Mouse (Mus musculus): ENCODE results near the gene Coa3. TPM values are rescaled to one million over a fixed set of nuclear protein-coding genes. Genes with fewer than 3 reads are reported as not detected.

The Coa3 gene
- total RNA-seq, 1 experiment from 2014 or later = 43.1 TPM

DNA sequence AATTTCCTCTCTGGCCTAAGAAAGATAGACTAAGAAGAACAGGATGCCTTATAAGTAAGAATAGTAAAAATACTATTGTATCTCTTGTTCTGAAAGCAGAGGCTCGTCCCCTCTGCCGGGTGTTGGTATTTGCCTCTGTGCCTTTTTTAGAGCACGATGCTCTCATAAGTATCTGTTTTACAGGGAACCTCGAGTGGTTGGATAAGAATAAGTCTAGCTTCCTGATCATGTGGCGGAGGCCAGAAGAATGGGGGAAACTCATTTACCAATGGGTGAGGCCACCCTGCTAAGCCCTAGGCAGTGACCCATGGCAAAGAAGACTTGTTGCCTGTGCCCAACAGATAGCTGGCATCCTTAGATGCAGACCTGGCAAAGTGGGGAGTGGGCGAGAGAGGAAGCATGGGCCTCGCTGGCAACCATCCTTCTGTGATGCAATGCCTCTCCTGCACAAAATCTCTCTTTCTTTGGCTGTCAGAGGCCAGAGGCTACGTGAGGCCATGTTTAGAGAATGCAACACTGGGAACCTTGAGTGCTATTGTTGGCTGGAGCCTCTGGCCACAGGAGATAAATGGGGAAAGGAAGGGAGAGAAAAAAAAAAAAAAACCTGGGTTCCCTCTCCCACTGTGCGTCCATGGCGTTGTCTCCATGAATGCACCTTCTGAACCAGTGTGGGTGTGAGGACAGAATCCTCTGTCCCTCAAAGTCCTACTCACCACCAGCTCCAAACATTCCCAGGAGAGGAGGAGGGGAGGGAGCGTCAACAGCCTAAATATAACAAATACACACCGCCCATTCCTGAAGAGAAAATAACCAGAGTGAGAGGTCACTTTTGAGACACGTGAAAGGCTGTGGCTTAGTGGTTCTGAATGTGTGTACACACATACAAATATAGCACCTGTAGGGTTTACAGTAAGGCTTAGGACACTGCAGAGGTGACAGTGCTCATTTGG is 22.8 kb downstream of the Coa3 start:
- ATAC-seq (replicated peaks; ENCODE audit: low read depth, poor library complexity, severe bottlenecking) = no peak

- peak; percentile 97 for ATAC-seq (replicated peaks; ENCODE audit: low read depth, poor library complexity, severe bottlenecking)
Observed at GRCm38 (mm10) chr11:101253613-101254389, 25.1 kb downstream of the Coa3 start, which contains the start of gene Vps25. TSS of gene Vps25 (plus strand) at chr11:101253707.

GRCm38 (mm10) chr11:101252941-101253340 is 26.0 kb downstream of the Coa3 start:
- ATAC-seq (replicated peaks; ENCODE audit: low read depth, poor library complexity, severe bottlenecking) = no peak

- no peak for ATAC-seq (replicated peaks; ENCODE audit: low read depth, poor library complexity, severe bottlenecking)
Observed at GRCm38 (mm10) chr11:101251031-101251430, 27.9 kb downstream of the Coa3 start.

- ATAC-seq (replicated peaks; ENCODE audit: low read depth, poor library complexity, severe bottlenecking) = peak; percentile 59
Observed at GRCm38 (mm10) chr11:101248258-101248994, 30.5 kb downstream of the Coa3 start.

DNA sequence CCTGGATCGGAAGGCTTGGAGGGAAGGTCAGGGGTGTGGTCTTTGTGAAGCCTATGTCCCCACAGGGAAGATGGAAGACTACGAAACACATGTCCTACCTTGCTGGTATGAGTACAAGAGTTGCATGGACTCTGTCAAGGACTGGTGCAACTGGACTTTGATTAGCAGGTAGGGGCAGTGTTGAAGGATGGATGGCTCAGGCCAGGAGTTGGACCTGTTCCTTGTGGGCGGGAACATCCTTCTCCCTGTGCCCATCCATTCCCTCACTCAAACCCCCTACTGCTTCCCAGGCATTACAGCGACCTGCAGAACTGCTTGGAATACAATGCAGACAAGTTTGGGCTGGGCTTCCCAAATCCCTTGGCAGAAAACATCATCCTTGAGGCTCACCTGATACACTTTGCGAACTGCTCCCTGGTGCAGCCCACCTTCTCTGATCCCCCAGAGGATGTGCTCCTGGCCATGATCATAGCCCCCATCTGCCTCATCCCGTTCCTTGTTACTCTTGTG is 31.3 kb downstream of the Coa3 start:
- ATAC-seq (replicated peaks; ENCODE audit: low read depth, poor library complexity, severe bottlenecking) = no peak

GRCm38 (mm10) chr11:101246702-101247012 is 32.3 kb downstream of the Coa3 start:
- peak; percentile 34 for ATAC-seq (replicated peaks; ENCODE audit: low read depth, poor library complexity, severe bottlenecking)

DNA sequence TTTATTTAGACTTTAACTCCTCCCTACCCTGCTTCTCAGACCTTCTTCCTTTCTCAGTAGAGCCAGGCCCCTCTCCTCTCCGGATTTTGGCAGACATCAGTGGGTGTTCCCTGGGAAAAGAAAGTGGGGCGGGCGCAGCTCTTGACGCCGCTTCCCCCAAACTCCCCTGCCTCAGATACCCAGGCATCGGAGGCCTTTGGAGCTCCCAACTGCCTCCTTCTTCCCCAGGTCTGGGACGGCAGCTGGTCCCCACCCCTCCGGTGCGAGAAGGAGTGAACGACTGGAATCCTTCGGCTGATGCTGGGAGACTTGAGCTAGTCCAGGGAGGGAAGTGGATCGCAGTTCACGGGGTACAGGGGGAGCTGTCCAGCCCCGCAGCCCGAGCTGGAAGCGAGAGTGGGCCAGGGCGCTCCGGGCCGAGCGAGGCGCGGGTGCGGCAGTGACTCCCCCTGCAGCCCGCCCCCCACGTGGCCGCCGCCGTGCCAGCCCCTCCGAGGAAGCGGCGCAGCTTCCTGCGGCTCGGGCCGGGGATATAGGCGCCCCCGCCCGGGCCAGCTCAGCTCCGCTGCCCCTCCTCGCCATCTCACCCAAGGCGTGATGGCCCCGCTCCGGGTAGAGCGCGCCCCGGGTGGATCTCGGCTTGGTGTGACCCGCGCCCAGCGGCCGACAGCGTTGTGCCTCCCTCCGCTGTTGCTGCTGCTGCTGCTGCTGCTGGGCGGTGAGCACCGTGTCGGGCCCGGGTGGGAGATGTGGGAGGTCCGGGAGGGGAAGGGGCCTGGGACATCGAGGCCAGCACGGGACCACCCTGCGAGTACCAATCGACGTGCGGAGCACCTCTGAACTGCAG is 32.8 kb downstream of the Coa3 start, which contains the start of gene Ramp2:
Gene Ramp2 (plus strand): TSS at position 174 of the 847 bp plus-strand sequence.
- ATAC-seq (replicated peaks; ENCODE audit: low read depth, poor library complexity, severe bottlenecking) = peak; percentile 37; the same call in 1 of the 2 replicates

GRCm38 (mm10) chr11:101245071-101245470 is 33.8 kb downstream of the Coa3 start:
- ATAC-seq (replicated peaks; ENCODE audit: low read depth, poor library complexity, severe bottlenecking) = no peak

- ATAC-seq (replicated peaks; ENCODE audit: low read depth, poor library complexity, severe bottlenecking) = no peak
Observed at GRCm38 (mm10) chr11:101238071-101238647, 40.8 kb downstream of the Coa3 start.

GRCm38 (mm10) chr11:101236782-101237181 is 42.1 kb downstream of the Coa3 start:
- no peak for ATAC-seq (replicated peaks; ENCODE audit: low read depth, poor library complexity, severe bottlenecking)

GRCm38 (mm10) chr11:101235429-101235828 is 43.5 kb downstream of the Coa3 start:
- no peak for ATAC-seq (replicated peaks; ENCODE audit: low read depth, poor library complexity, severe bottlenecking)

GRCm38 (mm10) chr11:101234124-101234523 is 44.8 kb downstream of the Coa3 start:
- no peak for ATAC-seq (replicated peaks; ENCODE audit: low read depth, poor library complexity, severe bottlenecking)

- no peak for ATAC-seq (replicated peaks; ENCODE audit: low read depth, poor library complexity, severe bottlenecking)
Observed at GRCm38 (mm10) chr11:101233240-101233639, 45.7 kb downstream of the Coa3 start.

- peak; percentile 92 for ATAC-seq (replicated peaks; ENCODE audit: low read depth, poor library complexity, severe bottlenecking)
Observed at GRCm38 (mm10) chr11:101232010-101232839, 46.7 kb downstream of the Coa3 start.

DNA sequence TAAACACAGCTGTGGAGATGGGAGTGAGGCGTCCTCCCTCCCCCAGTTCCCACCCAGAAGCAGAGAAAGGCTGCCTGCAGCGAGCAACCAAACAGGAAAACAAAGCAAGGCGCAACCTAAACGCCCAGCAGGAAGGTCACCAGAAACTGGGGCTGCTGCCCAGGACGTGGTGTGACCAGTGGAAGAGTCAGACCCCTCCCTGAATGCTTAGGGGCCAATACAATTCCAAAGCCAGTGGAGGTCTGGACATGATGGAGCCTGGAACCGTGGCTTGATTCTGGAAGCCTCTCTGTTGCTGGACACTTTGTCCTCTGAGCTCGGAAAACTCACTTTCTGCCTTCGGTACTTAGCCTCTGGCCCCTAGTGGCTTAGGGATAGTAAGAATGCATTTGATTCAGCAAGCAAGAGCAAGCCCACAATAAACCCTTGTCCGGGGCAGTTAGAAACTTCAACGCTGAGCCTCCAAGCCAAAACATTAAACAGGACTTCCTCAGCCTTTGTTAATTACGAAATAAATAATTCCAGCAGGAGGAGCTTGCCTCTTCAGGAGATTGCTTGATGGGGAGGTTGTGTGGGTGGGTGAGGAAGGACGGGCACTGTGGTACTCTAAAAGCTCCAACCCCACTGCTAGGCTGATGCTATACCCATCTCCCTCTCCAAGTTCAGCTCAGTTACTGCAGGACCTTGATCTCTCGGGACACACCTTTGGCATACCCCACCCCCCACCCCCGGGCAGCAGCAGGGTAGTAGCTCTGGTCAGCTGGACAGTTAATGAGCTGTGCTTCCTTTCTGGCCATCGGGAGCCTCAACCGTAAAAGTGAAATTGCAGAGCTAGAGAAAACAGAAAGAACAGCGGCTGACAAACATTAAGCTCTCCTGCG is 47.7 kb downstream of the Coa3 start:
- ATAC-seq (replicated peaks; ENCODE audit: low read depth, poor library complexity, severe bottlenecking) = no peak

DNA sequence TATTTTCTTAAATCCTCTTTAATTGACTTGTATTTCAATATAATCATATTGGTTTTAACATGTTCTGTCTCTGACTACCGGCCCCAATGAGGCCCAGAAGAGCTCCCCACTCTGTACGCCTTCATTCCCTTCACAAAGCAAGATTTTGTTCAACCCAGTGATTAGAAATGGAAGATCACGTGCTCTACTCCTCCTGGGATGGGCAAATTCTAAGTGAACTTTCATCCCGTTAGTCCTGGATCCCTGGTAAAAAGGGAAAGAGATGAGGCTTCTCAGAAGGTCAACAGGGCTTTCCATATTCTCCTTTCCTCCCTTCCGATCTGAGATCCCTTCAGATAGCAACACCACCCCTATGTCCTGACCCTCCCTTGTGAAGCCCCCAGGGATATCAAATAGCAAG is 48.4 kb downstream of the Coa3 start:
- no peak for ATAC-seq (replicated peaks; ENCODE audit: low read depth, poor library complexity, severe bottlenecking)

Measured in common myeloid progenitor, adult 5-6 weeks (primary cell).